Comparison of ENCODE assay signal across 9 mouse cellular contexts in the genomic region with DNA sequence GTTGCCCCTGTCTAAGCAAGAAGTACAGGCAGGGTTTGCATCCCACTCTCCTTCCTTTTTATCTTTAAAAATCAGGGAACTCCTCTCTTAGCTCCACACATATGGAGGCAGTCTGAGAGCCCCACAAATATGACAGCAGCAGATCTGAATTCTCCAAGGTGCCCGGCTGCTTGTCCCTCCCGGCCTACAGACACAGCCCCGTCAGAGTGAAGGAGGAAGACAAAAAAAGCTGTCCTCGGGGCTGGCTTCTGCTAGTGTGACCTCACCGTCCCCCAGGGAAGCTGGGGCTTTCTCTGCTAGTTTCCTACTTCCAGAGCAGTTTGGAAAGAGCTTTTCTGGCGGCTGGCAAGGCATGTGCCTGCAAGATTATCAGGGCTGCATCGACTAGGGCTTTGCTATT. TPM values are rescaled to one million over a fixed set of nuclear protein-coding genes. Genes with fewer than 3 reads are reported as not detected.
DNase-seq lines count a peak whose midpoint lies in the region; ATAC-seq and TF ChIP-seq lines count a peak whose summit lies in the region.
"Had no signal": no experiment of that assay in that cellular context is flagged by ENCODE, and none has a peak within 500 bp of the region (broad histone marks: within the 10 kb centered on the region; RNA-seq: fewer than 3 reads in every experiment).

No protein-coding gene starts in this region.

- H3K4me1 ChIP-seq in kidney, embryonic 15.5 days: peaks cover 9% of the 10 kb centered on the region; the same call in 1 of the 2 replicates
- no peaks in the 10 kb centered on the region for H3K4me1 ChIP-seq in stomach, postnatal 0 days (replicated peaks; ENCODE audit: control insufficient read depth, insufficient read depth)

- WGBS in kidney, embryonic 15.5 days: 27% methylated on average over 7 of the region's 7 CpGs
- WGBS in stomach, postnatal 0 days: 20% methylated on average over 7 of the region's 7 CpGs

- 0 out of 2 replicates have a peak overlapping the region, but pooled peaks have one; percentile 1 for H3K27ac ChIP-seq in kidney, embryonic 15.5 days
- peak overlapping the region; percentile 56 for H3K27ac ChIP-seq in stomach, postnatal 0 days (replicated peaks)
- H3K27ac ChIP-seq: liver, embryonic 14.5 days had no signal

- 0 out of 2 replicates have a peak, but pooled peaks have one; percentile 15 for ATAC-seq in kidney, embryonic 15.5 days (replicated peaks; ENCODE audit: low FRiP score)
- ATAC-seq in common myeloid progenitor, adult 5-6 weeks (replicated peaks; ENCODE audit: low read depth, poor library complexity, severe bottlenecking): peak; percentile 9; the same call in 1 of the 2 replicates
- ATAC-seq in granulocyte monocyte progenitor cell, adult 5-6 weeks (replicated peaks; ENCODE audit: poor library complexity, severe bottlenecking): peak; percentile 26
- no peak for ATAC-seq in stomach, postnatal 0 days (ENCODE audit: low FRiP score, low TSS enrichment)

- no peak for TF ChIP-seq EP300 in stomach, postnatal 0 days (optimal IDR thresholded peaks at IDR 0.05)

- H3K27me3 ChIP-seq in kidney, embryonic 15.5 days: no peaks in the 10 kb centered on the region
- H3K27me3 ChIP-seq in stomach, postnatal 0 days (ENCODE audit: control insufficient read depth, insufficient read depth, low read length): no peaks in the 10 kb centered on the region

- H3K36me3 ChIP-seq in kidney, embryonic 15.5 days: no peaks in the 10 kb centered on the region
- no peaks in the 10 kb centered on the region for H3K36me3 ChIP-seq in stomach, postnatal 0 days (ENCODE audit: control insufficient read depth, insufficient read depth, low read length)

- no peak overlapping the region for H3K9ac ChIP-seq in kidney, embryonic 15.5 days
- no peak overlapping the region for H3K9ac ChIP-seq in stomach, postnatal 0 days (ENCODE audit: low read length)
- H3K9ac ChIP-seq: liver, embryonic 14.5 days had no signal

- H3K4me3 ChIP-seq in kidney, embryonic 15.5 days (replicated peaks): no peak overlapping the region
- H3K4me3 ChIP-seq in stomach, postnatal 0 days (ENCODE audit: low read depth, low read length): no peak overlapping the region

- H3K4me2 ChIP-seq in kidney, embryonic 15.5 days: no peak overlapping the region
- no peak overlapping the region for H3K4me2 ChIP-seq in stomach, postnatal 0 days (replicated peaks; ENCODE audit: low read depth)

- no peak for DNase-seq in kidney, adult 9 months
- DNase-seq in kidney, postnatal 36 days: peak; percentile 16 to 34
- DNase-seq in stomach, postnatal 0 days (ENCODE audit: low spot score): no peak
- DNase-seq in thymus, adult 18-20 months: no peak
- no peak for DNase-seq in c-Kit-positive CD71-positive TER-119-positive erythroid progenitor cells, embryonic 14.5 days (ENCODE audit: low spot score)

- no peaks in the 10 kb centered on the region for H3K9me3 ChIP-seq in kidney, embryonic 15.5 days (replicated peaks)
- no peaks in the 10 kb centered on the region for H3K9me3 ChIP-seq in stomach, postnatal 0 days (ENCODE audit: control insufficient read depth, low read length)

- no peak for TF ChIP-seq CTCF in stomach, postnatal 0 days (IDR thresholded peaks at IDR 0.05; ENCODE audit: low read depth)

RNA-seq across cellular contexts. Expression of a gene that starts 55.3 kb away (rescaled TPM):
- 24.2 and 25.3 TPM in 2 replicates for polyA plus RNA-seq in kidney, embryonic 15.5 days (2015; fragmentation: Nextera tagmentation; extraction: Ambion mirVana)
- 29.3 and 30.4 TPM in 2 replicates for total RNA-seq in common myeloid progenitor, adult 5-6 weeks (2017)
- 19.6 and 23.4 TPM in 2 replicates for total RNA-seq in granulocyte monocyte progenitor cell, adult 5-6 weeks (2014; fragmentation: Nextera tagmentation)
- total RNA-seq in granulocyte monocyte progenitor cell, adult 5-6 weeks (2017): 25.4 and 29.9 TPM in 2 replicates
- 6.8 and 8.4 TPM in 2 replicates for polyA plus RNA-seq in stomach, postnatal 0 days (2015; fragmentation: Nextera tagmentation; extraction: Ambion mirVana)

RNA-seq across cellular contexts. Expression of a gene that starts 55.5 kb away (rescaled TPM):
- polyA plus RNA-seq in kidney, embryonic 15.5 days (2015; fragmentation: Nextera tagmentation; extraction: Ambion mirVana): 125 and 129 TPM in 2 replicates
- total RNA-seq in common myeloid progenitor, adult 5-6 weeks (2017): 280 and 311 TPM in 2 replicates
- total RNA-seq in granulocyte monocyte progenitor cell, adult 5-6 weeks (2014; fragmentation: Nextera tagmentation): 226 and 255 TPM in 2 replicates
- 248 and 283 TPM in 2 replicates for total RNA-seq in granulocyte monocyte progenitor cell, adult 5-6 weeks (2017)
- 63.5 and 64.0 TPM in 2 replicates for polyA plus RNA-seq in stomach, postnatal 0 days (2015; fragmentation: Nextera tagmentation; extraction: Ambion mirVana)

Comparison
In these comparisons a context has a peak if more than half of its experiments do, and no peak if none do; other contexts are left out.
1. DNase-seq: peak in kidney, postnatal 36 days (2 of 2); none in kidney, adult 9 months (single experiment), stomach, postnatal 0 days (single experiment), thymus, adult 18-20 months (0 of 2) and c-Kit-positive CD71-positive TER-119-positive erythroid progenitor cells, embryonic 14.5 days (single experiment).